Comparison of ENCODE assay signal across 8 mouse cellular contexts in genomic region chr9:72531996-72532380, GRCm38 (mm10). TPM values are rescaled to one million over a fixed set of nuclear protein-coding genes. Genes with fewer than 3 reads are reported as not detected.
DNase-seq lines count a peak whose midpoint lies in the region; ATAC-seq and TF ChIP-seq lines count a peak whose summit lies in the region.

Rfx7 (plus strand) TSS chr9:72532240.

- peaks cover 1% of the 10 kb centered on the region for H3K4me1 ChIP-seq in ES-Bruce4 (ENCODE audit: control insufficient read depth, insufficient read depth, low read length)
- H3K4me1 ChIP-seq in heart, embryonic 13.5 days, result peaks cover 19% of the 10 kb centered on the region
- H3K4me1 ChIP-seq in liver, embryonic 13.5 days (replicated peaks), result peaks cover 26% of the 10 kb centered on the region
- peaks cover 8% of the 10 kb centered on the region for H3K4me1 ChIP-seq in stomach, embryonic 16.5 days (ENCODE audit: control insufficient read depth, insufficient read depth, low read length)

- no peaks in the 10 kb centered on the region for H3K36me3 ChIP-seq in ES-Bruce4 (ENCODE audit: control insufficient read depth, insufficient read depth, low read length, poor library complexity, severe bottlenecking)
- H3K36me3 ChIP-seq in heart, embryonic 13.5 days, result no peaks in the 10 kb centered on the region
- no peaks in the 10 kb centered on the region for H3K36me3 ChIP-seq in liver, embryonic 13.5 days
- no peaks in the 10 kb centered on the region for H3K36me3 ChIP-seq in stomach, embryonic 16.5 days (ENCODE audit: control insufficient read depth, insufficient read depth, low read length)

- H3K27ac ChIP-seq in ES-Bruce4 (ENCODE audit: insufficient read depth, low read length), result peak within 1 kb of the TSS; percentile 83
- H3K27ac ChIP-seq in heart, embryonic 13.5 days (replicated peaks), result peak within 1 kb of the TSS; percentile 99
- H3K27ac ChIP-seq in liver, embryonic 13.5 days, result peak within 1 kb of the TSS; percentile 91
- H3K27ac ChIP-seq in stomach, embryonic 16.5 days (ENCODE audit: low read length), result peak within 1 kb of the TSS; percentile 97

- WGBS in heart, embryonic 13.5 days, result under 1% methylated on average over 49 of the region's 63 CpGs
- WGBS in liver, embryonic 13.5 days (ENCODE audit: insufficient replicate concordance), result 1% methylated on average over 44 of the region's 63 CpGs
- WGBS in stomach, embryonic 16.5 days, result under 1% methylated on average over 45 of the region's 63 CpGs

- no peaks in the 10 kb centered on the region for H3K27me3 ChIP-seq in ES-Bruce4 (ENCODE audit: control insufficient read depth, insufficient read depth, low read length, poor library complexity, severe bottlenecking)
- no peaks in the 10 kb centered on the region for H3K27me3 ChIP-seq in heart, embryonic 13.5 days (replicated peaks)
- no peaks in the 10 kb centered on the region for H3K27me3 ChIP-seq in liver, embryonic 13.5 days
- no peaks in the 10 kb centered on the region for H3K27me3 ChIP-seq in stomach, embryonic 16.5 days (ENCODE audit: control insufficient read depth, insufficient read depth, low read length)

- no peak for TF ChIP-seq POLR2A in ES-Bruce4 (IDR thresholded peaks at IDR 0.05; ENCODE audit: insufficient read depth, low read length)

- H3K9me3 ChIP-seq in ES-Bruce4 (replicated peaks; ENCODE audit: control insufficient read depth, insufficient read depth, low read length, poor library complexity, severe bottlenecking), result no peaks in the 10 kb centered on the region
- no peaks in the 10 kb centered on the region for H3K9me3 ChIP-seq in heart, embryonic 13.5 days
- H3K9me3 ChIP-seq in liver, embryonic 13.5 days (replicated peaks), result no peaks in the 10 kb centered on the region
- H3K9me3 ChIP-seq in stomach, embryonic 16.5 days (replicated peaks; ENCODE audit: control insufficient read depth, low read length), result no peaks in the 10 kb centered on the region

- no peak for TF ChIP-seq EP300 in ES-Bruce4 (IDR thresholded peaks at IDR 0.05; ENCODE audit: insufficient read depth, low read depth, low read length)

- peak; percentile 44 for DNase-seq in c-Kit-negative CD71-positive TER-119-positive erythroid progenitor cells, embryonic 14.5 days (ENCODE audit: low read depth, low spot score)
- peak; percentile 87 for DNase-seq in kidney, postnatal 10 days
- peak; percentile 66 for DNase-seq in liver, embryonic 13.5 days
- peak; percentile 75 for DNase-seq in neural tube, embryonic 10.5 days (ENCODE audit: extremely low spot score, low spot score)

- no peak for TF ChIP-seq CTCF in ES-Bruce4 (IDR thresholded peaks at IDR 0.05; ENCODE audit: low read depth, low read length)

- H3K4me2 ChIP-seq in heart, embryonic 13.5 days, result peak within 1 kb of the TSS; percentile 75
- peak within 1 kb of the TSS; percentile 95 for H3K4me2 ChIP-seq in liver, embryonic 13.5 days
- H3K4me2 ChIP-seq in stomach, embryonic 16.5 days (ENCODE audit: low read depth, low read length), result peak within 1 kb of the TSS; percentile 73

- peak within 1 kb of the TSS; percentile 99 for H3K9ac ChIP-seq in ES-Bruce4 (ENCODE audit: low read depth, poor library complexity, severe bottlenecking)
- peak within 1 kb of the TSS; percentile 99 for H3K9ac ChIP-seq in heart, embryonic 13.5 days
- H3K9ac ChIP-seq in liver, embryonic 13.5 days, result peak within 1 kb of the TSS; percentile 98
- H3K9ac ChIP-seq in stomach, embryonic 16.5 days (ENCODE audit: low read length), result peak within 1 kb of the TSS; percentile 99

- ATAC-seq in erythroid progenitor cell, adult 5-6 weeks (replicated peaks; ENCODE audit: low FRiP score, poor library complexity, severe bottlenecking), result peak; percentile 63
- peak; percentile 83 for ATAC-seq in heart, embryonic 13.5 days (ENCODE audit: extremely low read depth, insufficient number of reproducible peaks, low FRiP score, low TSS enrichment)
- peak; percentile 84 for ATAC-seq in liver, embryonic 13.5 days (ENCODE audit: low read depth)
- ATAC-seq in stomach, embryonic 16.5 days (ENCODE audit: insufficient read depth, low FRiP score), result peak; percentile 90

- peak within 1 kb of the TSS; percentile 79 for H3K4me3 ChIP-seq in ES-Bruce4 (ENCODE audit: low read depth, low read length)
- peak within 1 kb of the TSS; percentile 96 for H3K4me3 ChIP-seq in heart, embryonic 13.5 days
- H3K4me3 ChIP-seq in liver, embryonic 13.5 days (replicated peaks), result peak within 1 kb of the TSS; percentile 96
- H3K4me3 ChIP-seq in stomach, embryonic 16.5 days (replicated peaks; ENCODE audit: low read length), result peak within 1 kb of the TSS; percentile 97

RNA-seq across cellular contexts. Expression of gene Rfx7, which starts in this region (rescaled TPM):
- 54.0 and 54.6 TPM in 2 replicates for polyA plus RNA-seq in ES-Bruce4 (2011; ENCODE audit: insufficient read depth, insufficient read length, low read depth, missing spikeins)
- total RNA-seq in erythroid progenitor cell, adult 5-6 weeks (2015; ENCODE audit: low replicate concordance), result 13.8 and 17.3 TPM in 2 replicates
- 4.5 and 5.4 TPM in 2 replicates for total RNA-seq in erythroid progenitor cell, adult 5-6 weeks (2017; ENCODE audit: low replicate concordance)
- polyA plus RNA-seq in heart, embryonic 13.5 days (2015; fragmentation: Nextera tagmentation; extraction: Ambion mirVana), result 6.1 TPM in 2 replicates
- 2.6 and 3.3 TPM in 2 replicates for polyA plus RNA-seq in liver, embryonic 13.5 days (2015; fragmentation: Nextera tagmentation; extraction: Ambion mirVana)
- 7.4 and 8.8 TPM in 2 replicates for polyA plus RNA-seq in stomach, embryonic 16.5 days (2015; fragmentation: Nextera tagmentation; extraction: Ambion mirVana)

Comparison
In these comparisons a context has a peak if more than half of its experiments do, and no peak if none do; other contexts are left out.
1. Peak in every context shown above with its lines: DNase-seq, ATAC-seq, H3K4me3 ChIP-seq and H3K27ac ChIP-seq.